Mouse (Mus musculus): ENCODE data around the gene Olfr224.
"Not testable (repeated sequence)": the region's sequence is repeated elsewhere in the genome, so short reads cannot be mapped to it uniquely, and the experiment has no call there.

Gene Olfr224
- long read RNA-seq, experiment 1: 0 reads
- long read RNA-seq, experiment 2: 0 reads

DNA sequence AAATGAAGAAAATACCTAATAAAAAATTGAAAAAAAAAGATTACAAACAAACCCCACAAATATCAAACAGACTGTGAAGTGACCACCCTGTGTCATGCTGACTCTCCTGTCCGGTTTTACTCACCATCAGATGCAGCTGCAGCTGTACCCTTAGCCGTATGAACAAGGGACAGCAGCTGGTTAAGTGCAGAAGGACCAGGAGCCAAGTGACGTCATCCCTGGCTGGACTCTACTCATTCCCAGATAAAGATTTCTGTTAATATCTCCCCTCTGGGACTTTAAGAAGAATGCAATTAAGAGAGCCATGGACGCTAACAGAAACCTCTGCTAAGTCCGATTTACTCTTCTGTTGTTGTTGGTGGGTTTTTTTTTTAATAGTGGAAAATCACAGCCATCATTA is at the start of gene Olfr224:
Gene Olfr224, minus strand, starts transcription at position 149 of the 400 bp plus-strand sequence.
- intact Hi-C loops (cut with DNase I): no loop called here

DNA sequence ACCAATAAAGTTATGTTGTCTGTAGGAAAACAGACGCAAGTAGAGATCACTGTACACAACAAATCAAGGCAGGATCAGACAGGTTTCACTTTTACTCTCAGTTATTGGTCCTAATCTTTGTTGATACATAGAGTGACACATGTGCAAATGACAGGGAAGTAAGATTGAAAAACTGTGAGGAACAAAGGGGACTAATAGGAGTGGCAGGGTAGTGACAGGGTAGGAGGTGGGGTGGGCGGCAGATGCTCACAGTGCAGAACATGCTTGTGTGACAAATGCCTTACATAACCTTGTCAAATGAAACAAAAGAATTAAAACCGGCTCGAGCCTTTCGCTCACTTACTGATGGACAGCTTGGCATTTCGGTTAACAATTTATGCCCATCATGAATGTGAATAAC is 48.4 kb upstream of the Olfr224 start:
- intact Hi-C loops (cut with DNase I): no loop called here

DNA sequence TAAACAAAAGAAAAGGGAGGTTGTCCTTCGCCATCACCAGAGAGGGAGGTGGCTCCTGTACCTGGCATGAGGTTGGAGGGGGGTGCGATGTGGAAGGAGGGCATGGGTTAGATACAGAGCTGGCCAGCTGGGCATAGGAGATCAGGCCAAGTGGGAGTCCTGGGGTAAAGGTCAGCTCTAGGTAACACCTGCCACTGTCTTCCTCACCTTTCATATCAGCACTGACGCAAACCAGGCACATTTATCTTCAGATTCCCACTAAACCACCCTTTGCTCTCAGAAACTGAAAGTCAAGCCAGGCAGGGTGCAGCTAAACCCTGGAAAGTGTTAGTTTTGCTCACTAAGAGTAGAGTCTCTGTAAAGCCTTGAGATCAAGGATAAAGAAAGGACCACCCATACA is 48.0 kb upstream of the Olfr224 start:
- intact Hi-C loops (cut with DNase I): no loop called here

DNA sequence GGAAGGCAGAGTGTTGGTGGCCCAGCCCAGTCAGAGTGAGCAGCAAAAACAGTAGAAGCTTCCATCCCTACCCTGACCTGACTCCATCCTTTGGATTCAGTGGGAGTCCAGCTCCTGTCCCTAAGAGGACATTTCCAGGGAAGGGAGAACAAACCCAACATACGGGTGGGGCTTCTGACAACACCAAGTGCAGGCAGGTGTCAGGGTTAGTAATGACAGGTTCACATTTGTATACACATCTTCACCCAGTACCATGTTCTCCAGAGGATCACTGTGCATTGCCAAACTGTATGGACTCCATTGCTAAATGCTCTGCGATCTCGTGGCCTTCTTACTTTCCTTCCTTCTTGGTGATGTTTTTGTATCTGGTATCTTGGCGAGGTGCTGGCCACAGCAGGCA is 45.6 kb upstream of the Olfr224 start, which contains the start of gene 2210407C18Rik:
Gene 2210407C18Rik, minus strand, starts transcription at position 101 of the 400 bp plus-strand sequence.
- intact Hi-C loops (cut with DNase I): no loop called here

DNA sequence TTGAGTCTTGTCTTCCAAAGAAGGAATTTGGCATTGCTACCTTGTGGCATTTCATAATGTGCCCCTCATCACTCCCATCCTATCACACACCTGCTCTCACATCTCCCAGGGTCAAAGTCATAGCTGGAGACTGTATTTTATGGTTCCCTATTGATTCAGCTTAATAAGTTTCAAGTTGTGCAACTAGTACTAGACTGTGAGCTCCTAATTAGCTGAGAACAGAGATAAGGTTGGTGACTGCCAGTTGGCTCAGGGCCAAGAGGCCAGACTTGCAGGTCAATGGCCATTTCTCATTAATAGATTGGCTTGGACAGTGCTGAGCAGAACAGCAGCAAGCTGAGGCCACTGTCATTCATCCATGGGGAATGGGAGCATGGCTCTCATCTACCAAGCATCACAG is 44.2 kb upstream of the Olfr224 start:
- intact Hi-C loops (cut with DNase I): no loop called here

DNA sequence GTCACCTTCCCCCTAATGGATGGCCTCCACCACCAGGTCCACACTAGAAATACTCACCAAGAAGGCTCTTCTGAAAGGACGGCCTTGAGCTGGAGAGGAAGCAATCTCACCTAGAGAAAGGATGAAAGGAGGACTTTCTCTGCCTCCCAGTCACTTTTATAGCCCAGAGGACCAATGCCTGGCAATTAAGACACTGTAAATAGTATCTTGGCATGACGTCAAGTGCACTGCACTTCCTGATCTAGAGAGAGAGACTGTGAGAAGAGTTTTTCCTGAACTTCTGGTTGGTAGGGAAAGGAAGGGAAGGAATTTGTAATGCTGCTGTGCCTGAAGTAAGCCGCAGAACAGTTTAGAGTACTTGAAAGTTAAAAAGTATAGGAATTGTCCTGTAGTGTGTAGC is 43.0 kb upstream of the Olfr224 start:
- intact Hi-C loops (cut with DNase I): no loop called here

DNA sequence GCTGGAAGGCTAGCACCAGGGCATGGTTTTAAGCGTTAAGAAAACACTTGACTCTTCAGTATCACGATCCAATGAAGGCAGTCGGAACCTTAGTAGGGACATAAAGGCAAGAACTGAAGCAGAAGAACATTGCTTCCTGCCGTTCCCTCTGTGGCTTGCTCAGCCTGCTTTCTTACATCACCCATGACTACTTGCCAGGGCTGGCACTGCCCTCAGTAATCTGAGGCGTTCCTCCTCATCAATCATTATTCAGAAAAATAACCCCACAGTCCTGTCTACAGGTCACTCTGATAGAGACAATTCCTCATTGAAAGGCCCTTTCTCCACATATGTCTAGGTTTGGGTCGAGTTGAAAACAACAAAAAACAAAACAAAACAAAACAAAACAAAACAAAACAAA is 36.7 kb upstream of the Olfr224 start:
- intact Hi-C loops (cut with DNase I): no loop called here

DNA sequence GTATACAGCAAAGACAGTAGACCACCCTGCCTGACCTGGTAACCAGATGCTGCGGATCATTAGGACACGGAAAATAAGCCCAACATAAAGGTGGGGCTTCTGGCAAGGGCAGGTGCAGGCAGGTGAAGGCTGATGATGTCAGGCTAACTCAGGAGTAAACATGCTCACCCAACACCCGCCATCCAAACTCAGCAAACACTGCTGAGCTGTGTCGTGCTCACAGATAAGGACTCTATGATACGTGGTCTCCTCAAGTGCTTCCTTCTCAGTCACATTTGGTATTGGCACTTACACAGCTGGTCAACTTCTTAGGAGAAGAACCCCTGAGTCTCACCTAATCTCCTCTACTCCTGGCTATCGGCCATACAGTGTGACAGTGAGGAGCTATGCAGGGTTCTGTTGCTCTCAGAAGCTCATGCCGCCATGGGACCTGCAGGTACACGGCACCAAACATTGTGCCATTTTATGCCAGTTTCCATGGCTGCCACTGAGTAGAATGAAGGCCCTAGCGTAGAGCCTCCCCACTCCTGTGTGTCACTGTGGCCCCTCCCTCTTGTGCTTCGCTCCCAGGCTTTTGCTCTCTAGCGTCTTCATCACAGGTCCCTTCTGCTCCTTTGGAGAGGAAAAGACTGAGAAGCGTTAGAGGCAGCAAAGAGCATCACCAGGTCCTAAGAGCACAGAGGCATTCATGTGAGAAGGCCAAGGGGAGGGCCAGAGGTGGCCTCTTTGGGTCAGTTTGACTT is 36.0 kb upstream of the Olfr224 start:
- intact Hi-C loops (cut with DNase I): no loop called here

DNA sequence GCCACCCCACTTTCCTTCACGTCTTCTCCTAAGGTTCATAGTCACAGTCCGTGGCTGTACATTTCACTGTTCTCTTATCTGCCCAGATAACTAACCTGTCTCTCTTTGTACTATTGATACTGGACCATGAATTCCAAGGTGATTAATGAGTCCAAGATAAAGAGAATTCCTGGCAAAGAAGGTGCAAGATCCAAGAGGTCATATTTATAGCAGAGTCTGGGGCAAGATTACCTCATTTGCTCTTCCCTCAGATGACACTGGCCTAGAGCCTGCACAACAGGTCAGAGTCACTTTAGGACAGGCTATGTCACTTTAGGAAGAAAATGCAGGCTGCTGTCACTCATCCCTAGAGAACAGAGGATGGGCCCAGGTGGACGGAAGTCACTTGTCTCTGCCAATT is 34.9 kb upstream of the Olfr224 start:
- intact Hi-C loops (cut with DNase I): no loop called here

DNA sequence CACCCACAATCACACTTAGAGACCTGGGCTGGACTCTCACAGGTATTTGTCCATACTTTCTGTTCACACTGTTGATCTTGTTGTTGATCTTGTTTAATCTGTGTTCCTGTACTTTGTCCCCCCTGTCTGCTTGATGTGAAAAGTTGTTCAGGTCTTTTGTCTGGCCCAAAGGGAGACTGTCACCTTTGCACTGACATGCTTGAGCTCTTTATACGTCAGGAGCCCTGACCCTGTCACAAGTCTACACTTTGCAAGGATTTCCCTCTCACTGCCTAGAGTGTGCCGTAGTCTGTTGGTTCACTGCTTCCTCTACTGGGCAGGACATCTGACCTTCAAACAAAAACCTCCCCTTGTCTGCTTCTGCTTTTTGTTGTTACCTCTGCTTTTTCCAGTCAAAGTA is 34.3 kb upstream of the Olfr224 start:
- intact Hi-C loops (cut with DNase I): no loop called here

DNA sequence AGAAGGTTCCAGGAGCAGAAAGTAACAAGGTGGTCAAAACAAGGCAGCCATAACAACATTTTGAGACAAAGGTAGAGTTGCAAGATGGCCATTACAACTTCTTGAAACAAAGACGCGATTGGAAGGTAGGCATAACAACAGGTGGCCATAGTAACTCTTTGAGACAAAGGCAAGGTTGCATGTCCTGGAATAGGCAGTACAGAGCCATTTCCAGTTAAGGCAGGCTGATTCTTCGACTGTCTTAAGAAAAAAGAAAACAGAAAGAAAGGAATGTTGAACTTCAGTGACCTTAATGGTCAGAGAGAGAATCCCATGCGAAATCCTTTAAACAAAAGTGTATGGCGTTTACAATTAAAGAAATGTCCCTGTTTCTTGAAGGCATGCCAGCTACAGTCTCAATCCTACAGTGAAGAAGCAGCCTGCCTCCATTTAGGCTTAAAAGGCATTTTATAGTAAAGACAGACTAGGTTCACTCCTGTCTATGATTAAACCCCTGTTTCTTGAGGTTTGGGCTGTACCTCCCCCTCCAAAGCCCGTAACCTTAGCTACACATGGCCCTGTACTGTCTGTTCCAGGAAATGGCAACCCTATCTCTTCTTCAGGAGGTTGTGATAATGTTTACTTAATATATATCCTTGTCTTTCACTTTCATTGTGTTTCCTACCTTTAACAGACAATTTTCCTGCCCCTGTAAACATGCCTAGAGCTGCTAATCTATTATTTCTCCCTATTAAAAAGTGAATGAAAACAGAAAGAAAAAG is 32.6 kb upstream of the Olfr224 start:
- intact Hi-C loops (cut with DNase I): no loop called here

DNA sequence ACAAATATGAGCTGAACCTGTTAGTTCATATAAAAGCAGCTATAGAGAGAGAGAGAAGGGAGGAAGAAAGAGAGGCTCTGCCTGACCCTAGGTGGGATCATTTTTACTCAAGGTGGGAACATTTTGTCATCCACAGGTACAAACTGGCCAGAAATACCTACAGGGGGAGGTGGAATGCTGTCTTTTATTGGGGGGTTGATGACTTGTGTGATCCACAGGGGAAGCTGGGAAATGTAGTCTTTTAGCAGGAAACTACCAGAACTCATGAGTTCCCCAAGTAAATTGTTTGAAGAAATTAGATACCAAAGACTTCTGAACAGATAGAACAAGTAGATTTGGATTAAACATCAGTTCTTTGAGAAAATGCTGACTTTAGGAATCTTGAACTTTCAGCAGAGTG is 31.7 kb upstream of the Olfr224 start:
- intact Hi-C loops (cut with DNase I): no loop called here

DNA sequence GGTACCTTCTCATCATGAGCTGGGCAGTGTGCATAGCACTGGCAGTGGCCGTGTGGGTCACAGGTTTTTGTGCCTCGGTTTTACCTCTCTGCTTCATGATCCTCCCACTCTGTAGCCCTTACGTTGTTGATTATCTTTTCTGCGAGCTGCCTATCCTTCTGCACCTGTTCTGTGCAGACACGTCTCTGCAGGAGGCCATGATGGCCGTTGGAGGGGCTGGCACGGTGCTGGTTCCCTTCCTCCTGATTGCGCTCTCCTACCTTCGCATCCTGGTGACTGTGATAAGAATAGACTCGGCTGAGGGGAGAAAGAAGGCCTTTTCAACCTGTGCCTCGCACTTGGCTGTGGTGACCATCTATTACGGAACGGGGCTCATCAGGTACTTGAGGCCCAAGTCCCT is 27.5 kb upstream of the Olfr224 start:
- intact Hi-C loops (cut with DNase I): no loop called here

DNA sequence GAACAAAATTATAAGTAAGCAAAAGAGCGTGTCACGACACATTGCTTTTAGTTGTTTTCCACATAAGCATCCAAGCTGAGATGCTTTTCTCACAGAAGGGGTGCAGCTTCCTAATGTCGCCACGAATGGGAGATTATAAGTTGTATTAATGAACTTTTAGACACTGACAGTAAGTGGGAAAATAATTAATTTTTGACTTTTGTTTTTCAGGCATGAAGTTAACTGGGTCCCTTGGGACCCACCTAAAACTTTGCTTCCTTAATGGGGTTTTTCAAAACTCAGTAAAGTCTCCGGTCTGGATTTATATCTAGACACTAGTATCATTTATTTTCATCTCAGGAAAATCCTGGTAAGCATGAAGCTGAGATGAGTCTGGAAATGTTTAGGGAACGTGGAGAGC is 24.5 kb upstream of the Olfr224 start, which contains the start of gene Olfr324:
Gene Olfr324, plus strand, starts transcription at position 301 of the 400 bp plus-strand sequence.
- intact Hi-C loops (cut with DNase I): no loop called here

DNA sequence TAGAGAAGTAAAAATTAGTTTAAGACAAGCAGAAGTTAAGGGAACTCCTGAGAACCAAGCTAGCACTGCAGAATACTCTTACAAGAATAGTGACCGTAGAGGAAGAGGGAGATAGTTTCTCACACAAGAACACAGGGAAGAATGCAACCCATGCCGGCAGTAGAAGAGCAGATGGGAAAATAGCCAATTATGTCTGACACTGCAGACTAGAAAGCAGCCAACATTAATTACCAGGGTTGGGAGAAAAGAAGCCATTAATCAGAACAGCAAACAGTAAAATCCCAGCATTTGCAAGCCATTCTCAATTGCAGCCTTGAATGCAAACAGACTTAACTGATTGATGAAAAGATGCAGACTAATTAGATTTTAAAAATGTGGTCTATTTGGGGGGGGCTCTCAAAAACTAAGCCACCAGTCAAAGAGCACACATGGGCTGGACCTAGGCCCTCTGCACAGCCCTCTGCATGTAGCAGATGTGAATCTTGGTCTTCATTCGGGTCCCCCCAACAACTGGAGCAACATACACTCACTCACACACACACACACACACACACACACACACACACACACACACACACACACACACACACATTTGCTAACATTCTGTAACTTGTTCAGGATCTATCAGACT is 18.4 kb upstream of the Olfr224 start:
- intact Hi-C loops (cut with DNase I): loop anchor here (2.0 kb wide), 1 partner anchor 186 kb away; no protein-coding TSS in a partner anchor

DNA sequence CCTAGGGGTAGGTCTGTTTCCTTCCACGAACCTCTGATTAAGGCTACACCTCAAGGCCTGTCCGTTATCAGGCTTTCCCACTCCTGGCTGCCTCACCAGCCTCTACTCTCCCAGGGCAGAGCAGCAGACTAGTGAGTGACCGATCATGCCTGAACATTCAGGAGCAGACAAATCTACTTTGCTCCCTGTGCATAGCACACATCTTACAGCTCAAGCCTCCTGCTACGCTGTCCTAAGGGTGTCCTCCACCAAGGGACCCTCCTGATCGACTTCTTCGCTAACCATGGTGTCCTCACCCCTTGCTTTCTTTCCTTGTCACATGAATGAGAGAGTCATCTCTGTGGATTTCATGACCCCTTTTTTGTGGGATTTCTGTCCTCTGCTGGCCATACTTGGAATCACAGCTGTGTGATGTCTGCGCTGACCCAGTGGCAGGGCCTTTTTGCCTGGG is 17.6 kb upstream of the Olfr224 start:
- intact Hi-C loops (cut with DNase I): loop anchor here (2.0 kb wide), 1 partner anchor 185 kb away; no protein-coding TSS in a partner anchor

DNA sequence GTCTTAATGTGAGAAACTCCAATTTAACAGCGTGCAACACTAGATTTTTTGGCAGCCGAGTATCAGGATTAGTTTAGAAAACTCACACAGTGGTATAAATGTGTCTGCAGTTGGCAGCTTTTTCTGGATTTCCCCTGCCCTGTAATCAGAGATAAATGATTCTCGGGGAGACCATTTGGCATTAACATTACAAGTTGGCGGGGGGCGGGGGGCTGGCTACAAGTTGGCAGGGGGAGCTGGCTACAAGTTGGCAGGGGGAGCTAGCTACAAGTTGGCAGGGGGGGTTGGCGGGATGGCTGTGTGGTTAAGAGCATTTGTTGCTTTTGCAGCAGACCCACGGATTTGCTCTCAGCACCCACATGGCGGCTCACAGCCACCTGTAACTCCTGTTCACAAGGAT is 8.3 kb upstream of the Olfr224 start:
- intact Hi-C loops (cut with DNase I): no loop called here

DNA sequence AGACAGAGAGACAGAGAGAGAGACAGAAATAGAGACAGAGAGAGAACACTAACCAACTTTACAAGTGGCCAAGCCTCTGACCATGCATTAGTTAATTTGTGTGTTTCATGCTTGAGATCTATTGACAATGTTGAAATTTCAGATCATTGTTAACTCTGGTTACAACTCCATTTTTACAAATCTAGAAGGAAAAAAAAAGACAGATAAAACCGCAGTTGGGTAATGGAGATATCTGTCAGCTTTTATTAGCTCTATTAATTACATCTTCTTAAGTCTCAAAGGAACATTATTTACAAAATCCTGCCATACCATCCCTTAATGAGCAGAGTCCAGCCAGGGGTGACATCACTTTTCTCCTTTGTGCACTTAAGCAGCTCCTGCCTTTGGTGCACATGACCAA is 7.1 kb upstream of the Olfr224 start, which contains the start of gene Olfr325:
Gene Olfr325, plus strand, starts transcription at position 301 of the 400 bp plus-strand sequence.
- intact Hi-C loops (cut with DNase I): no loop called here

DNA sequence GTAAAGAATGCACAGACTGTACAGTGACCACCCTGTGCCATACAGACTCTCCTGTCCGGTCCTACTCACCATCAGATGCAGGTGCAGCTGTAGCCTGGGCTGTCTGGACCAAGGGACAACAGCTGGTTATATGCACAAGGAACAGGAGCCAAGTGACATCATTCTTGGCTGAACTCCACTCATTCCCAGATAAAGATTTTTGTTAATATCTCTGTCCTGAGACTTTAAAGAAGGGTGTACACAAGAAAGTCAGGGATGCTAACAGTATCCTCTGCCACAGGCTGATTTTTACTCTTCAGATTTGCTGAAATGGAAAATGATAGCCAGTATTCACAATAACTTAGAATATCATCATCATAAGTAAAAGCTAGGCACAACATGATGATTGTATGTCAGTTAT is 14.8 kb downstream of the Olfr224 start, which contains the start of gene Olfr328:
Gene Olfr328, minus strand, starts transcription at position 101 of the 400 bp plus-strand sequence.
- intact Hi-C loops (cut with DNase I): no loop called here

DNA sequence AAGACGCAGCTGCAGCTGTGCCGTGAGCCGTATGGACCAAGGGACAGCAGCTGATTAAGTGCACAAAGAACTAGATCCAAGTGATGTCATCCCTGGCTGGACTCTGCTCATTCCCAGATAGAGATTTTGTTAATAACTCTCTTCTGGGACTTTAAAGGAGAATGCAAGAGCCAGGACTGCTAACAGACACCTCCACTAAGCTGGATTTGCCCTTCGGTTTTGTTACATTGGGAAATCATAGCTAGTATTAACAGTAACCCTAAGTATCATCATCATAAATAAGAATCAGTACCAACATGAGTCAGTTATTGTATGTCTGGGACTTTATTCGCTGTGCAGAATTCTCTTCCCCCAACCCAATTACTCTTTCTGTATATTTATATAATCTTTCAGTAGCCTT is 24.0 kb downstream of the Olfr224 start, which contains the start of gene Olfr329-ps:
Gene Olfr329-ps, minus strand, starts transcription at position 101 of the 400 bp plus-strand sequence.
- intact Hi-C loops (cut with DNase I): no loop called here

DNA sequence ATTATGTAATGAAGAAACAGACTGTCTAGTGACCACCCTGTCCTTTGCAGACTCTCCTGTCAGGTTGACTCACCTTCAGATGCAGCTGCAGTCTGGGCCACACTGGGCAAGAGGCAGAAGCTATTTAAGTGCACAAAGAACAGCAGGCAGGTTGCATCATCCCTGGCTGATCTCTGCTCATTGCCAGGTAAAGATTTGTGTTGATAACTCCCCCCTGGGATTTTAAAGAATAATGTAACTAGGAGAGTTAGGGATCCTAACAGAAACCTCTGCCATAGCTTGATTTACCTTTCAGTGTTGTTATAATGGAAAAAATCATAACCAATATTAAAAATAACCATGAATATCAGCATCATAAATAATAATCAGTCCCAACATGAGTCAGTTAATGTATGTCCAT is 35.6 kb downstream of the Olfr224 start, which contains the start of gene Olfr330:
Gene Olfr330, minus strand, starts transcription at position 101 of the 400 bp plus-strand sequence.
- intact Hi-C loops (cut with DNase I): not testable (repeated sequence)
